Mouse (Mus musculus) forebrain, embryonic 14.5 days (tissue): Measurements from ENCODE around the gene Slc7a15. TPM values are rescaled to one million over a fixed set of nuclear protein-coding genes. Genes with fewer than 3 reads are reported as not detected.
A peak's percentile ranks its signal among the peaks of the same experiment; 100 is the strongest.

Experiments used
- ATAC-seq: fragments of 200-750 bp; cut with Nextera tagmentation; 2 replicates; pipeline ENCODE4 v1.8.0; 2017; ENCODE audit warnings: mild to moderate bottlenecking, moderate library complexity
- DNase-seq: peaks from one replicate; pipeline ENCODE4 v3.0.0-alpha.2; 2015; ENCODE audit warnings: low spot score
- H3K27ac ChIP-seq: fragments of 300-500 bp; sonication (generic); 2 replicates; pipeline ENCODE4 v1.5.1; 2014; ENCODE audit warnings: low read depth, mild to moderate bottlenecking, control low read depth, low read length, moderate library complexity
- H3K27me3 ChIP-seq: fragments of 300-500 bp; sonication (generic); replicated peaks from 2 replicates; pipeline ENCODE4 v1.6.1; 2014; ENCODE audit warnings: low read length, control low read depth, mixed read lengths; ENCODE audit not compliant: control insufficient read depth, insufficient read depth
- H3K36me3 ChIP-seq: fragments of 300-500 bp; sonication (generic); 2 replicates; pipeline ENCODE4 v1.6.1; 2014; ENCODE audit warnings: low read length, control low read depth; ENCODE audit not compliant: control insufficient read depth, insufficient read depth
- H3K4me1 ChIP-seq: fragments of 300-500 bp; sonication (generic); 2 replicates; pipeline ENCODE4 v1.6.1; 2014; ENCODE audit warnings: antibody characterized with exemption, low read length, control low read depth; ENCODE audit not compliant: control insufficient read depth, insufficient read depth
- H3K4me2 ChIP-seq: fragments of 300-500 bp; sonication (generic); 2 replicates; pipeline ENCODE4 v1.6.1; 2014; ENCODE audit warnings: mild to moderate bottlenecking, control low read depth, low read length
- H3K4me3 ChIP-seq: fragments of 300-500 bp; sonication (generic); 2 replicates; pipeline ENCODE4 v1.5.1; 2014; ENCODE audit warnings: low read depth, low read length, control low read depth
- H3K9ac ChIP-seq: fragments of 300-500 bp; sonication (generic); 2 replicates; pipeline ENCODE4 v1.6.1; 2014; ENCODE audit warnings: mild to moderate bottlenecking, low read length, control low read depth, moderate library complexity
- H3K9me3 ChIP-seq: fragments of 300-500 bp; sonication (generic); replicated peaks from 2 replicates; pipeline ENCODE4 v1.6.1; 2016; ENCODE audit warnings: low read length, control low read depth, mixed read lengths; ENCODE audit not compliant: control insufficient read depth
- WGBS: fragments of 180-500 bp; shearing (Covaris S2); extraction: QIAGEN DNeasy Blood & Tissue Kit; methylation state at CpG from one replicate; pipeline ENCODE4 v1.1.7; 2014; 5-methylcytosine and 5-hydroxymethylcytosine counted together
- polyA plus RNA-seq: library from polyadenylated mRNA; unstranded; fragments of >200 nt; fragmentation: Nextera tagmentation; extraction: Ambion mirVana; gene quantifications from 2 replicates; pipeline ENCODE4 v1.2.1, GENCODE M21; 2014

The Slc7a15 gene
- polyA plus RNA-seq, 1 experiment from 2014 or later = not detected

DNA sequence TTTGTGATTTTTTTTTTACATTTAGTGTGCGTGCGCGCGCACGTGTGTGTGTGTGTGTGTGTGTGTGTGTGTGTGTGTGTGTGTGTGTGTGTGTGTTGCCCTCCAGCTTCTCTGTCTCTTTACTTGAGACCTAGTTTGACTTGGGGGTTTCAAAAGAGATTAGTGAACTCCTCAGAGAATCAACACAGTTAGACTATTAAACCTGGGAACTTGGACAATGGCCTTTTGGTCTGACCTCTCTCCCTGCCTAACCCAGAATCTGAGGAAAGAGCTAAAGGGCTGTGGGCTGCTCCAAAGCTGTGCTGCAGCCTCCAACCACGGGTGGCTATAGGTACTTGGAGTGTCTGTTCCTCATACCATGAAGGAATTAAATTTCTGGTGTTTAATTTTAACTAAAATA is 94.7 kb downstream of the Slc7a15 start:
- ATAC-seq (no peak), DNase-seq (no peak)
- Histone ChIP-seq H3K27me3 (no peaks in the 10 kb centered on the region), H3K4me1 (peaks cover 9% of the 10 kb centered on the region; the same call in 1 of the 2 replicates), H3K9ac (no peak overlapping the region), H3K36me3 (no peaks in the 10 kb centered on the region), H3K4me2 (no peak overlapping the region), H3K4me3 (no peak overlapping the region), H3K27ac (no peak overlapping the region), H3K9me3 (no peaks in the 10 kb centered on the region)
- WGBS = 83% methylated on average over 6 of the region's 6 CpGs

GRCm38 (mm10) chr12:8502546-8502945 is 96.3 kb downstream of the Slc7a15 start:
- no peak overlapping the region for H3K27ac ChIP-seq
- no peak overlapping the region for H3K4me2 ChIP-seq
- H3K4me1 ChIP-seq = peaks cover 16% of the 10 kb centered on the region
- H3K4me3 ChIP-seq = no peak overlapping the region
- H3K36me3 ChIP-seq = no peaks in the 10 kb centered on the region
- ATAC-seq (no peak), DNase-seq (peak; percentile 88)
- no peak overlapping the region for H3K9ac ChIP-seq
- H3K27me3 ChIP-seq = no peaks in the 10 kb centered on the region
- H3K9me3 ChIP-seq = no peaks in the 10 kb centered on the region
- 8% methylated on average over 6 of the region's 6 CpGs for WGBS

- no peak overlapping the region for H3K9ac ChIP-seq
- ATAC-seq = no peak
- H3K4me1 ChIP-seq = peaks cover 24% of the 10 kb centered on the region
These were observed 97.1 kb downstream of the Slc7a15 start for GRCm38 (mm10) chr12:8501571-8502305.

DNA sequence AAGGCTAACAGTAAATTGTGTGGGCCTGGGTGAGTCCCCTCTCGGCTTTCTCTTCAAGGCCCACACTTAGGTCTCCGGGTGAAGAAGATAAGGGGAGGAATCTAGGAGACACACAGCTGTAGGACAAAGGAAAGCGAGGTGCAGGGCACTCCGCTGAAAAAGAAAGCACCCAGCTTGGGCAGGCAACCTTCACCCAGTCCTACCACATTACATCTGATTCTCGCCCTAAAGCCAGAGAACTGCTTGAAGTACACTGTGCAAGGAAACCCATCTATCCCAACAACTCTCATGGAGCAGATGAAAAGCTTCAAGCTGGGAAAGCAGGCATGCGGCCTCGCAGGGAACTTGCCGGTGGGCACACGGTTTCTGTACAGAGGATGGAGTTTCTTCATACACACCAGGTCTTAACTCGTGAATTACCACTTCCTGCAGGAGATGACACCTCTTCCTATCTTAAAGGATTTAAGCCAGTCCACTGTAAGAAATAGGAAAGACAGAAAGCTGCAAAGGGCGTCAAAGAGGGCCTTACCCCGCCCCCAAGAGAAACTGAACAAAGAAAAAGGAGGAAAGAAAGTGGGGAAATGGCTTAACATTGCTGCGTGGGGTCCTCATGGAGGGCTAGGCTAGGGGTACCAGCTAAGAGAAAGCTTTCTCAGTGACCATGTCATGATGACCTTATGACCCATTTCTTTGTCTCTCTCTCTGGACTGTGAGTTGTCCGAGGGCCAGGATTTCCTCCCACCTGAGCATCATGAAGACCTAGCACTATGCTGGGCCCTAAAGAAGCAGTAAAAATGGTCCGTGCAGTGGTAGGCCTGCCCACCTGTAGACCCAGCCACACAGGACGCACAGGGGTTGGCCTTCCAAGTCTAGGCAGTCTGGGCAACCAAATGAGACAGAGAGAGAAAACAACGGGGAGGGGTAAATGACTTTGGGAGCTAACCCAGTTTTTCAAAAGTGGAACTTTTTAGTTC is 98.0 kb downstream of the Slc7a15 start:
- Histone ChIP-seq H3K4me1 (peaks cover 32% of the 10 kb centered on the region), H3K27me3 (no peaks in the 10 kb centered on the region), H3K9me3 (no peaks in the 10 kb centered on the region), H3K4me2 (peak overlapping the region; percentile 89), H3K27ac (peak overlapping the region; percentile 100), H3K36me3 (no peaks in the 10 kb centered on the region), H3K4me3 (peak overlapping the region; percentile 84), H3K9ac (peak overlapping the region; percentile 99)
- no peak for ATAC-seq
- DNase-seq = peak; percentile 37
- WGBS = 47% methylated on average over 17 of the region's 17 CpGs

More at GRCm38 (mm10) chr12:8501571-8502305, 97.1 kb downstream of the Slc7a15 start:
- Histone ChIP-seq H3K4me3 (no peak overlapping the region), H3K4me2 (no peak overlapping the region), H3K9me3 (no peaks in the 10 kb centered on the region), H3K27ac (no peak overlapping the region), H3K27me3 (no peaks in the 10 kb centered on the region), H3K36me3 (no peaks in the 10 kb centered on the region)
- no peak for DNase-seq
- WGBS = 90% methylated on average over 14 of the region's 14 CpGs

DNA sequence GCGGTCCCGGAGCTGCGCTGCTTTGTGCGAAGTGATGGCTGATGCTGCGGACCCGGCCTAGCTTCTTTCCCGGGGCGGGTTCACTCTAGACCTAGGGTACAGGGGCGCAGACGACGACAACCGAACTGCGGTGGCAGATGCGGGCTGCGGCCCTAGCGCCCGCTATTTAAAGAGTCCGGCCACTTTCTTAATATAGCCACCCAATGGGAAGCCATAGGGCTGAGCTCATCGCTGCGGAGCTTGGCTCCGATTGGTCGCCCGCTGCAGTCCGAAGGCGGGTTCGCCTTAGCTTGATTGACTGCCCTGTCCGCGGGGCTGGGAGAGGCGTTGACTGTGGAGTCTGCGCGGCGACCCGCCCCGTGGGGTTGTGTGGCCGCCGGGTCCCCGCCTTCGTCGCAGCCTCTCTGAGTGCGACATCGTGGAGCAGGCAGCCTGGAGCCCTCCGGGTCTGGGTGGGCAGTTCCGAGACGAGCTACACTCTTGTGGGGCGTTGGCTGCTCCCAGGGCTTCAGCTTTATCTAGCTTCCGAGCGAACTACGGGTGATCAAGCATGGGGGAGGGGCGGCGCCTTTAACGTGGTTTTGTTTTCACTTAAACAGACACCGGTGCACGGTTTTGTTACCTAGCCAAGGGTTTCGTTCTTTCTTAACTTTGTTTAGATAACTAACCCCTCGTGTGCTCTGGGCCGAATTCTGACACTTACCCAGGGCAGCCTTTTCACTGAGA is 98.8 kb downstream of the Slc7a15 start, which contains the start of gene Rhob:
Rhob (minus strand) TSS at position 139 of the 726 bp plus-strand sequence.
- H3K27ac ChIP-seq = peak within 1 kb of the TSS; percentile 100
- no peaks in the 10 kb centered on the region for H3K27me3 ChIP-seq
- no peaks in the 10 kb centered on the region for H3K9me3 ChIP-seq
- peak within 1 kb of the TSS; percentile 99 for H3K9ac ChIP-seq
- H3K4me1 ChIP-seq = peaks cover 33% of the 10 kb centered on the region
- peak within 1 kb of the TSS; percentile 84 for H3K4me3 ChIP-seq
- under 1% methylated on average over 54 of the region's 56 CpGs for WGBS
- no peaks in the 10 kb centered on the region for H3K36me3 ChIP-seq
- DNase-seq = peak; percentile 99
- ATAC-seq = peak; percentile 96
- H3K4me2 ChIP-seq = peak within 1 kb of the TSS; percentile 89

DNA sequence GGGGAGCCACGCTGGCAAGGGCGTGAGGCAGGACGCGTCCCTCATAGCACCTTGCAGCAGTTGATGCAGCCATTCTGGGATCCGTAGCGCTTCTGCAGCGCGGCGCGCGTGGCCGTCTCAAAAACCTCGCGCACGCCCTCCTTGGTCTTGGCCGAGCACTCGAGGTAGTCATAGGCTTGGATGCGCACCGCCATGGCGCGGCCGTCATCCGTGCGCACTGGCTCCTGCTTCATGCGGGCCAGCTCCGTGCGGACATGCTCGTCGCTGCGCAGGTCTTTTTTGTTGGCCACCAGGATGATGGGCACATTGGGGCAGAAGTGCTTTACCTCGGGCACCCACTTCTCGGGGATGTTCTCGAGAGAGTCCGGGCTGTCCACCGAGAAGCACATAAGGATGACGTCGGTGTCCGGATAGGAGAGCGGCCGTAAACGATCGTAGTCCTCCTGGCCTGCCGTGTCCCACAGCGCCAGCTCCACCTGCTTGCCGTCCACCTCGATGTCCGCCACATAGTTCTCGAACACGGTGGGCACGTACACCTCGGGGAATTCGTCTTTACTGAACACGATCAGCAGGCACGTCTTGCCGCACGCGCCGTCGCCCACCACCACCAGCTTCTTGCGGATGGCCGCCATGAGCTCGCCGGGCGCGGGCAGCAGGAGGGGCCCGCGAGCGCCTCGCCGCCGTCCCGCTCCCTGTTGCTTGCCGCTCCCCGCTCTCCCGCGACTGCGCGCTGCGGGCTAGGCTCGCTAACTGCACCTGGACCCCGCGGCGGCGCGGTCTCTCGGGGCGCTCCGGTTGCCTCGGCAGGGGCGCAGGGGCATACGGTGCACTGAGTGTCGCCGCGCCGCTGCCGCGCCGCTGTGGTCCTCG is 99.6 kb downstream of the Slc7a15 start:
- Histone ChIP-seq H3K27ac (peak overlapping the region; percentile 100), H3K4me2 (peak overlapping the region; percentile 89)
- WGBS = under 1% methylated on average over 99 of the region's 99 CpGs

DNA sequence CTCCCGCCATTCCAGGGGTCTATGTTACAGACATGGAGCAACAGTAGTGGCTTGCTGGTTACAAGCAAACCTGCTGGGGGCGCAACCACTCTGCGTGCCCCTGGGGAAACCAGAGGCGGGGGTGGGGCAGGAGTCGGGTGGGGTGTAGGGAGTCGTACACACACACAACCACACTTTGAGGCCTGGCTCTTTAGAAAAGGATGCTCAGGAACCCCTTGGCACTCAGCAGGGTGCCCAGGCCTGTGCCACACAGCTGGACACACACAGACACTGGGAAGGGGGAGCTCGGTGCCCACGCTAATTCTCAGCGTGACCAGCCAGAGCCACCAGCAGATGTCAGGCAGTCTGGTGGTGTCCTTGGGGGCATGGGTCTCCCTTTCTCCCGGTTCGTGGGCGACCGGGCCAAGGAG is 100.3 kb downstream of the Slc7a15 start:
- Histone ChIP-seq H3K36me3 (no peaks in the 10 kb centered on the region), H3K27me3 (no peaks in the 10 kb centered on the region), H3K9ac (peak overlapping the region; percentile 99), H3K27ac (peak overlapping the region; percentile 100), H3K4me2 (peak overlapping the region; percentile 89), H3K4me1 (peaks cover 33% of the 10 kb centered on the region), H3K9me3 (no peaks in the 10 kb centered on the region), H3K4me3 (peak overlapping the region; percentile 84)
- WGBS = 3% methylated on average over 11 of the region's 13 CpGs
- ATAC-seq = peak; percentile 0; the same call in 1 of the 2 replicates
- peak; percentile 57 for DNase-seq

More for the DNA sequence above, 99.6 kb downstream of the Slc7a15 start:
- ATAC-seq = peak; percentile 67
- Histone ChIP-seq H3K9ac (peak overlapping the region; percentile 99), H3K9me3 (no peaks in the 10 kb centered on the region), H3K36me3 (no peaks in the 10 kb centered on the region), H3K27me3 (no peaks in the 10 kb centered on the region), H3K4me3 (peak overlapping the region; percentile 84), H3K4me1 (peaks cover 33% of the 10 kb centered on the region)
- peak; percentile 62 for DNase-seq
